Mouse (Mus musculus): ENCODE results near the gene Pecam1.

- TF ChIP-seq USF1 (IDR thresholded peaks at IDR 0.05; ENCODE audit: low read depth): no peak
- no peak for TF ChIP-seq CTCF (IDR thresholded peaks at IDR 0.05; ENCODE audit: control insufficient read depth, insufficient read depth, insufficient read length)
- TF ChIP-seq FOSL1 (IDR thresholded peaks at IDR 0.05; ENCODE audit: insufficient read depth, low read length, poor library complexity, severe bottlenecking): no peak
- no peak for TF ChIP-seq MAX (IDR thresholded peaks at IDR 0.05)
- no peak for TF ChIP-seq CEBPB (IDR thresholded peaks at IDR 0.05; ENCODE audit: low read depth)
- no peak for TF ChIP-seq MYOG (IDR thresholded peaks at IDR 0.05; ENCODE audit: control insufficient read depth, extremely low read depth, insufficient read length)
- no peak for TF ChIP-seq MYOD1 (IDR thresholded peaks at IDR 0.05; ENCODE audit: control insufficient read depth, insufficient read length, low read depth)
These were observed 108.8 kb downstream of the Pecam1 start for GRCm38 (mm10) chr11:106641580-106641979.

Data from C2C12 (cell line).